Mouse (Mus musculus): ENCODE data around the gene Sh2d7.

The Sh2d7 gene

DNA sequence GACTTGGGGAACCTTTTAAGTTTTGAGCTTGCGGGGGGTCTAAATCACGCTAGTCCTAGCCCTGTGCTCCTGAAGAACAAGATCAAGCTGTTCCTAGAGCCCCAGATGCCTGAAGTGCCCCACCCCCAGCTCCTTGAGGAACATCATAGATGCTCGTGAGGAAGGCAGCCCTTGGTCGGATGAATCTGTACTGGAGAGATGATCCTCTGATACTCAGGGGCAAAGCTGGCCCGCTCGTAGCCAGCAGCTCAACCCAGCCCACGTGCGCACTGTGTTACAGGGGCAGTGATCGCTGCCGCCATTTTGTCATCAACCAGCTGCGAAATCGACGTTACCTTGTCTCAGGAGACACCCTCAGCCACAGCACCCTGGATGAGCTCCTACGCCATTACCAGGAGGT is at the start of gene Sh2d7:
Gene Sh2d7, plus strand, starts transcription at position 301 of the 400 bp plus-strand sequence.
- no peak for DNase-seq (ENCODE audit: low spot score)

DNA sequence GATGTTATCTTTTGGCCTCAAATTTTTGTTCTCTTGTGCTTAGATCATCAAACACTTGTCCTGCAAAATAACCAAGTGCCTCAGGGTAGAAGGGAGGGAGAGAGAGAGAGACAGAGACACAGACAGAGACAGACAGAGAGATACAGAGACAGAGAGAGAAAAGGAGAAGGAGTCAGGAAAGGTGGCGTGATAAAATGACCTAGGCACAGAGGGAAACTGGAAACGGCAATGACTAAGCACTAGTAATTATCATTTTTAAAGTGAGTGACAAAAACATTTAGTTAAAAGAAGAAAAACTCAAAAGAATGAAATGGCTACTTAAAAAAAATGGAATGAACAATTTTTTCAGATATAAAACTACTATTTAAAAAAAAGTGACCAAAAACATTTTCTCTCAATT is 49.2 kb upstream of the Sh2d7 start:
- no peak for DNase-seq (ENCODE audit: low spot score)

DNA sequence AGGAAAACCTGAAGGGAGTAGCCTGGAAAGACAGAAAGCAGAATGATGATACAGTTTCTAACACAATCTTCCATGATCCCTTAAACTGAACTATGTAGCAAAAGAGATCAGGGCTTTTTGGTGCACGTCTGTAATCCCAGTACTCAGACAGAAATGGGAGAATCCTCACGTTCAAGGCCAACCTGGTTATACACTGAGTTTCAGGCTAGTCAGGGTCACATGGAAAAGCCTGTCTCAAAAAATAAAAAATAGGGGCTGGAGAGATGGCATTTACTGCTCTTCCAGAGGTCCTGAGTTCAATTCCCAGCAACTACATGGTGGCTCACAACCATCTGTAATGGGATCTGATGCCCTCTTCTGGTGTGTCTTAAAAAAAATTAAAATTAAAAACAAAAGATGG is 48.4 kb upstream of the Sh2d7 start:
- no peak for DNase-seq (ENCODE audit: low spot score)

DNA sequence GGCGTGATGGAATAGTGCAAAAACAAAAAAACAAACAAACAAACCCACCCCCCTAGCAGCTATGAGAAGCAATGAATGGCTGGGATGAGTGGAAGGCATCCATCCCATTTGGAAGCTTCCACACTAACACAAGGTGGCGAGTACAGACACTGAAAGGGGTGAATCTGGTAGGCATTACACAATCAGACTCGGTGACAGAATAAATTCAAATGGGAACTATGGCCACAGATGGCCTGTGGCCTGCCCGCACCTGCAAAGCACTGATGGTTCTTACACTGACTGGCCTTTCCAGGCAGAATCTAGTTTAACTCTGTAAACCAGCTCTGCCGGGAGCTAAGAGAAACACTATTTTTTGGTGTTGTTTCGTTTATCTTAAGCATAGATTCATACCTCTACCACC is 39.5 kb upstream of the Sh2d7 start:
- DNase-seq (ENCODE audit: low spot score), result no peak

DNA sequence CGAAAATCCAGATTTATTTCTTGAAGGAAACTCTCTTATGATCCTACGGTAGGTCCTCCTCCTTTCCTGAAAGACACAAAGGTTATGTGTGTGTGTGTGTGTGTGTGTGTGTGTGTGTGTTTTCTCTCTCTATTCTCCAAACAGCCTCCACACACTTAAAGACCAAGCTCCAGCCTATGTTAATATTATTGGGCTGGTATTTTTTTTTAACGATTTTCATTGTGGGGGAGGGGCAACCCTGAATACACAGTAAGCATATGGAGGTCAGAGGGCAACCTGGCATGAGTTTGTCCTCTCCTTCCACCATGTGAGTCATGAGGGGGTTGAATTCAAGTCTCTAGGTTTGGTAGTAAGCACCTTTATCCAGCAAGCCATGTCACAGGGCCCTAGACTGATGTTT is 39.0 kb upstream of the Sh2d7 start:
- no peak for DNase-seq (ENCODE audit: low spot score)

DNA sequence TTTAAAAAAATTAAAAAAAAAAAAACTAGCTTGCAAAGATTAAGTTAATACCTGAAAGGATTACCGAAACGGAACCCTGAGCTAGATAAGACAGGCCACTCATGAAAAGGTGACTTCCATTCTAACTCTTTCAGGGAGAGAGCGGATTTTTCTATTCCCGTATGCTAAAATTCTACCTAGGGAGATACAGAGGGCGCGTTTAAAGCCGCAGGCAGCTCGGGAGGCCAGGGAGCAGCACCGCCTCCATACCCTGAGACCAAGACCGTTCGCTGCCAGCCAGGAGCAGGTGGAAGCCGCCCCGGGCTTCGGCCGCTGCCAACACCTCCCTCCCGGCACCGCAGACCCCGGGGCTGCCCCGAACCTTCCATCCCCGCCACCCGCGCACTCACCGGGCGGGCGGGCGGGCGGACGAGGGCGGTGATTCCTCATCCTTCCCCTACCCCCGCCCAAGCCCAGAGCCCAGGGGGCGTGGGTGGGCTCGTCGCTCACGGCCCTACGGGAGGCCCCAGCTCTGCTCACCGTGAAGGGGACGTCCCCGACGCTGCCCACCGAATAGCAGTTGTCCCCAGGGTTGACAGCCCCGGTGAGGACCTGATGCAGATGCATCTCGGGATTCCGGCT is 37.8 kb upstream of the Sh2d7 start:
- DNase-seq (ENCODE audit: low spot score), result peak; percentile 50

DNA sequence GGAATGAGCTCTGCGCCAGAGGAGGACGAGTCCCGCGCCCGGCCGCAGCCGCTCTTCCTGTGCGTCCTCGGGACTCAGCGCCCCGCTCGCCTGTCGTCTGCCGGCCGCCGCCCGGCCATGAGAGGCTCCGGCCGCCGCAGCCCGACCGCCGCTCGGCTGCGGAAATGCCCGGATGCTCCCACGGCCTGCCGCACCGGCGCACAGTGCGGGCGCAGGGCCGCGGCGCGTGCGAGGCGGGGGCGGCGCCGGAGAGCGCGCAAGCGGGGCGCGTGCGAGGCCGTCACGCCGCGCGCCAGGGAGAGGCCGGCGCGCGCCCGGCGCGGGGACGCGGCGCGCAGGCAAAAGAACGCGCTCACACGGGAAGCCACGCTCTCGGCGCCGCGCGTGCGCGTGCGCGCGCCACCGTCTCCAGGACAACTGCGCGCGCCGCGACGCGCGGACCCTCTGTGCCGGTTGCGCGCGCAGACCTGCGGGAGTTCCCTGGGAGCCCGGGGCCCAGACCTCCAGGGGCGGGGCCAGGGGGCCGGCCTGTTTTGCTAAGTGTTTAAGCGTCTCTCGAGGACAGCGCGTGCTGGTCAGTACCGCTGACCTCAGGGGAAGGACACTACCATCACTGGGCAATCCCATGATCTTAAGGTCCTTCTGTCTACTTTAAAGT is 37.2 kb upstream of the Sh2d7 start, which contains the start of gene Dmxl2:
Gene Dmxl2, minus strand, starts transcription at position 174 of the 658 bp plus-strand sequence.
- peak; percentile 89 for DNase-seq (ENCODE audit: low spot score)

DNA sequence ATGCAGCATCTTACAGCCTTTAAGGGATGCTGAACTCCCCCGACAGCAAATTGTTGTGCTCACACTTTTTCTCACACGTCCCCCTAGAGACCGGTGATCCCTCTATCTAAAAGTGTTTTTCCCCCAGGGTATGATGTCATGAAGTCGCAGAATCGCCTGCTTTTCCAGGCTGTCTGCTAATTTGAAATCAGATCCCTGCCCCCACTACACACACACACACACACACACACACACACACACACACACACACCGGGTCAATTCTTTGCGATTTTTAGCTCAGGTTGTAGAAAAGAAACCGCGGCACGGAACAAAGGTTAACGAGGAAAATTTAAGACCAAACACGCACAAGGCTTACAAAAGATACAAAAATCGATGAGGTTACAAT is 36.7 kb upstream of the Sh2d7 start:
- DNase-seq (ENCODE audit: low spot score), result no peak

DNA sequence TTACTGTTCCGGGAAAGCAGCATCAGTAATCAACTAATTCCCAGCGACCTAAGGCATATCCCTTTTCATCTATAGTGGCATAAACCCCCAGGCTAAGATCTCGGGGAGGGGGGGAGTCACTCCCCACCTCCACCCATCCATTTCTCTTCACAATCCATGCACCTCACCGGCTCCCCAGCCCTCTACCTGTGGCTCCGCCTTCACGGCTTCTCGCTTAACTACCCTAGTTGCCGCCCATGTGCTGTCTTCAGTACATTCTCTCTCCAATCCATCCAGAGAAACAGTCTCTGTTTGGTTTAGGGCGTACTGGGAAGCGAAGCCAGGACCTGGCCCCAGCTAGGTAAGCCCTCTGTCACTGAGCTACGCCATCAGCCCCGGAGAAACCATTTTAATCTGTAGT is 35.9 kb upstream of the Sh2d7 start:
- no peak for DNase-seq (ENCODE audit: low spot score)

DNA sequence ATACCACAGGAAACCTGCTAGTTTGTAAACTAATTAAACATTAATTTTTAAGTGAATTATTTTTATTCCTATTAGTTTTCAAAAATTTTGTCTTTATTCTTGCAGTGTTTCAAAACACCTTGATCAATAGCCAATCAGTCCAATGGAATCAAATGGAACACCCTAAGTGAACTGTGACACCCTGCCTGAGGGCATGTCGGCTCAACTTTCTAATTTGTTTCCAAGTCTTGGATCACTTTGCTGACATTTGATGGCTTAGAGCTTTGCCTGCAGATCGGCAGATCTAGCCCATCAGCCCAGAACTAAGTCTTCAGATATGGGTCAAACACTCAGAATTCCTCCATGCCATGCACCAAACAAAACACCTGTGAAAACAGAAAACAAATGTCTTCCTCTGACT is 22.8 kb upstream of the Sh2d7 start:
- no peak for DNase-seq (ENCODE audit: low spot score)

DNA sequence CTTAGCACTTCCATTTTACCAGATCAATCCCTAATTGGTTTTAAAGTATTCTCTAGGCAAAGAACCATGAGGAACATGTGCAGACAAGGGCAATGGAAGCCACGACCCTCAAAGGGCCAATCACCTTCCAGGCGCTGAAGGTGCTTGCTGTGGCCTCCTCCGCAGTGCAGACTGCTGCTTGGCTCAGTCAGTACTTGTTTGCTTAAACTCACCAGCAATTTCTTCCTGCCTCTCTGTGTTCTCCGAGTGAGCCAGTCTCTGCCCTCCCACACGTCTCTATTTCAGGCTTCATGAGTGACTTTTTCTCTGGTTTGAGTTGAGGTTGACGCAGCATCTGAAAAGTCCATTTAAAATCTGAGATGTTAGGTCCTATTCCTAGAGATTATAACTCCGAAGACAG is 19.9 kb upstream of the Sh2d7 start:
- no peak for DNase-seq (ENCODE audit: low spot score)

DNA sequence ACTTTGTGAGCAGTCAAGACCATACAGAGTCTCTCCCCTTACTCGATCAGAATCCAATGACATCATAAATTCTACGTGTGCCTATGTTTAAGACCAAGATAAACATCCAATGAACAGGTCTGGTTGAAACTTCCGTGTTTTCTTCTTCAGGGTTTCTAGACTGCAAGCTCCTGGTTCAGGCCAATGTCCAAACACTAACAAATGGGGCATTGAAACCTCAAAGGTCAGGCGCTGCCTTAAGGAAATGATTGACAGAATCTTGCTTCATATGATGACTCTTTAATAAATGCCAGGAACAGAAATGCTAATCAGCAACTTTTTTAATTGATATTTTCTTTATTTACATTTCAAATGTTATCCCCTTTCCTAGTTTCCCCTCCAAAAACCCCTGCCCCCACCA is 18.5 kb upstream of the Sh2d7 start:
- DNase-seq (ENCODE audit: low spot score), result no peak

DNA sequence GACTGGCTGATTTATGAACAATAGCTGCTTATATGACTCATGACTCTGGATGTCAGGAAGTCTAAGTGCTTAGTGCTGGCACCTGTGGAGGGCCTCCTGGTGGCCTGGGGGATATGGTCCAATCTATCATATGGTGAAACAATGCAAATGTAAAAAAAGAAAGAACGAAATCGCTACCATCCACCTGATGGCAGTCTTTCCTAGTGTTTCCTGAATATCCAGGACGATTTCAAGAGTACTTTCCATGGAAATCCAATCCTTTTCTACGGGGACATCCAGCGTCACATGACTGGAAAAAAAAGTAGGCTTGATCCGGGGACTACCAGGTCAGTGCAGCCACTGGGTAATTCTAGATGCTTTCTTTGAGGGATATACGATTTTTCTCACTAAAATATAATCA is 11.1 kb upstream of the Sh2d7 start:
- DNase-seq (ENCODE audit: low spot score), result no peak

DNA sequence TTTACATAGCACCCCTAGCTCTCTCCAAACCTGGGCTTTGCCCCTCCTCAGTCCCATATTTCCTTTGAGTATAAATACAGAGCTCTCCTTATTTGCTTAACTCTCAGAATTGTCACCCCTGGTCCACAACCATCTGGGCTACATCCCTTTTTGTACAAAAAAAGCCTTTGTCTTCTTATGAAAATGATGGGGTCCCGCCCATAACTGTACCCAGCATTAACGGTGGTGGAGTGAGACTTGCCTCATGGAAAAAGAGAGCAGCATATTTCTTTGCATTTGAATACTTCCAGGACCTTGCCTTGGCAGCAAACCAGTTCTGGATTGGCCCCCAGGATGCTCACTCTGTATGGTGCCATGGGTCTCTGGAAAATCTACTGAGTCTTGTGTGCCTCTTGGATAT is 8.8 kb upstream of the Sh2d7 start:
- DNase-seq (ENCODE audit: low spot score), result no peak

DNA sequence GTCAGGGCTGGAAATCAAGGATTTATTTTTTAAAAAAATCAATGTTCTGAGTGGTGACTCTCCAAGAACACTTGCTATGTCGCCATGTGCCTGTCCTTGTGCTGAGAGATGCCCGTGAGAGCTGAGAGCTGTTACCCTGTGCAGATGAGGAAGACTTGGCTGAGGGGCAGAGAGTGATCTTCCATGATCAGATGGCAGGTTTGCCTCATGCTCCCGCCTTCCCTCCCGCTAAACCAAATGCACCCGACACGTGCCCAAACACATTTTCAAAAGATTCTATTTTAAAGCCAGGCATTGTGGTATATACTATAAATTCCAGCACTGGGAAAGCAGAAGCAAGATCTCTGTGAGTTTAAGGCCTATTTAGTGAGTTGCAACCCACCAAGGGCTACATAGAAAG is 7.9 kb upstream of the Sh2d7 start:
- DNase-seq (ENCODE audit: low spot score), result no peak

DNA sequence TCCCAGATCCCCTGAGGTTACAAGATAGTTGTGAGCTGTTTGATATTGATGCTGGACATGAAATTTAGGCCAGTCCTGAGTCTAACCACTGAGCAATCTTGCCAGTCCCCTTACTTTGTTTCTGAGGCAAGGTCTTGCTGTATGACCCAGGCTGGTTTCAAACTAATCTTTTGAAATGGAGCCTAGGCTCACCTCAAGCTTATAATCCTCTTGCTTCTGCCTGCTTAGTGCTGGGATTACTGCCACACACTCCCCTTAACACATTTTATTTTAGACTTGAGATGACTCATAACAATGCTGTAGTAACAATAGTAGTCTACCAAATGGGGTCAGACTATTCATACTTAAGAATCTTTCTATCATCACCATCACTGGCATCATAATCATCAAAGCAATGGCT is 7.4 kb upstream of the Sh2d7 start:
- DNase-seq (ENCODE audit: low spot score), result no peak

DNA sequence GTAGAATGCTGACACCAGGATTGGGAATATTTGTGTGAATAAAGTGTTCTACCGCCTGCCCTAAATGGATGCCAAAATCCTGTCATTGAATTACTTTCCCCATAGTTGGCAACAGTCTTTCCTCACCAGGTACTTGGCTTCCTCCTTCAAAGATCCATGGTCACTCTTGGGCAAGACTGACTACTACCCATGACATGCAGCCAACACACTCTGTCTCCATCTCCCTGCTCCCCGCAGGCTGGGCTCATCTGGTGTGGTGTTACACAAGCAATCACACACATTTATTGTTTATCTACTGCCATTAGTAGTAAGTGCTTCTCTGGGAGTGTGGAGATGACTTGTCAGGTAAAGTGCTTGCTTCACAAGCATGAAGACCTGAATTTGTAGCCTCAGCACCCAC is 5.9 kb upstream of the Sh2d7 start:
- no peak for DNase-seq (ENCODE audit: low spot score)

DNA sequence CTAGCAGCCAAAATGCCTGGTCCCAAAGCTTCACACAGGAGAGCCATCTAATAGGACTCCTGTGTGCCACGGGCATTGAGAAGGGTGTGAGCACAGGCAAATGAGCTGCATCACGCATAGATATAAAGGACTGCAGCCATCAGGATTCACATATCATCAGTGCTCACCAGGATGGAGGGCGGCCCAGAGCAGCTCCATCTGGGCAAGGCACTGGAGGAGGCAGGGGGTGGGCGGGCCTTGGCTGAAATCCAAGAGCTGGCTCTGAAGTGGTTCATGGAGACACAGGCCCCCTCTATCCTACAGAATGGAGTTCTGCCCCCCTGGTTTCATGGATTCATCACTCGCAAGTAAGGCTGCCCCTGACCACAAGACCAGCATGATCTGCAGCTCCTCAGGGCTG is 4.8 kb upstream of the Sh2d7 start:
- peak; percentile 33 for DNase-seq (ENCODE audit: low spot score)

DNA sequence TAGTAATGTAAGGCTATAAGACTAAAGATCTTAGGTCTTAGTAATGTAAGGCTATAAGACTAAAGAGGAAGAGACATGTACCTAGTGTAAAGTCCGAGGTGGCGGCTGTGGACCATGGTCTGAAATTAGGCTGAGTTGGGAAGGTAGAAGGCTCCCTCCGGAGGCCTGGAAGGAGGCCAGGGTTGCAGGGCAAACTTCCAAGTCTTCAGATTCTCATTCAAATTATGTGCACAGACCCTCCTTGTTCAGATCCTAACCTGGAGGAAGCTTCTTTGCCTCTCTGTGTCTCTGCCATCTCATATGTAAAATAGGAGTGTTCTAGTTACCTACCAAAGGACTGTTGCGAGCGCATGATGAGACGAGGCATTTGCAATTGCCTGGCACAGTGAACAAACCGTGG is 2.5 kb upstream of the Sh2d7 start:
- no peak for DNase-seq (ENCODE audit: low spot score)

DNA sequence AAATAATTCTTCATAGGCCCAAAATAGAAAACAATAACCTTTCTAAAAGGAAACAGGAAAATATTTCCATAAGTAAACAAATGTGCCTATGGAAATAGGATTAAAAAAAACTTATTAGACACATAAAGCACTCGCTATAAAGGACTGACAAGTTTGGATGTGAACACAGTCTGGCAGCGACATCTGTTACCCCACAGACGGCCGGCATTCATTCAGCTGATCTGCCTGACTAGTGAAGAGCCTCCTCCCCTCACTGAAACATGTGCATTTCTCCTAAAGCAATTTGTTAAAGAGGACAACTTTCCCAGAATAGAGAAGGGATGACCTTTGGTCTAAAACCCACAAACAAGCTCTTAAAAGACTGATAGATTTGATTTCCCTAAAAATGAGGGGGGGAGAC is 1.8 kb upstream of the Sh2d7 start:
- DNase-seq (ENCODE audit: low spot score), result no peak

DNA sequence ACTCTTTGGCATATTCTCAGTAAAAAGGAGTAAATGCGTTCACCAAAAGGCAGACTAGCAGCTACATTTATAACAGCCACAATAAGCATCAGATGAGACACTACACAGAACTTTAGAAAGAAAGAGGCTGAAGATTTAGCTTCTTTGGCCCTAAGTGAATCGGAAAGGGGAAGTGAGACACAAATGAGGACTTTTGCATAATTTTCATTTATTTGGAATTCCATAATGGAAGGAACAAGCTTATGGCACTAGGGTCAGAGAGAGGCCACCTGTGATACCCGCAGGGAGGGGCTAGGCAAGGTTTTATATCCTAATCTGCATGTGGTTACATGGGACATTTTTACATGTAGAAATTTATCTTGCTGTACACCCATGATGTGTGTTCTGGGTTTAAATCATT is 1.3 kb upstream of the Sh2d7 start:
- DNase-seq (ENCODE audit: low spot score), result no peak

DNA sequence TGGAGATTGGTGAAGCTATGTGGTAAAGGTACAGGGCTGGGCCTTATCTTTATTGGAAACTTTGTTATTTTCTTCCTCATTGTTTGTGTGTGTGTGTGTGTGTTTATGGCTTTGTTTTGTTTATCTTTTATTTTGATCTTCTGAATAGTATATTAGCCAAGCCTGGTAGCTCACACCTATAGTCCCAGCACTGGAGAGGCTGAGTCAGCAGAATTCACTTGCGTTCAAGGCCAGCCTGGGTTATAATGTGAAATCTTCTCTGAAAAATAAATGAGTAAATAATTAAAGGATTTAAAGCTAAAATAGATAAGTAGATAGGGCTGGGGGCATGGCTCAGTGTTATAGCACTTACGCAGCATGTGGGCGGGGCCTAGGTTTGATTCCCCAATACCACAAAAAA is 540 bp upstream of the Sh2d7 start:
- DNase-seq (ENCODE audit: low spot score), result no peak

DNA sequence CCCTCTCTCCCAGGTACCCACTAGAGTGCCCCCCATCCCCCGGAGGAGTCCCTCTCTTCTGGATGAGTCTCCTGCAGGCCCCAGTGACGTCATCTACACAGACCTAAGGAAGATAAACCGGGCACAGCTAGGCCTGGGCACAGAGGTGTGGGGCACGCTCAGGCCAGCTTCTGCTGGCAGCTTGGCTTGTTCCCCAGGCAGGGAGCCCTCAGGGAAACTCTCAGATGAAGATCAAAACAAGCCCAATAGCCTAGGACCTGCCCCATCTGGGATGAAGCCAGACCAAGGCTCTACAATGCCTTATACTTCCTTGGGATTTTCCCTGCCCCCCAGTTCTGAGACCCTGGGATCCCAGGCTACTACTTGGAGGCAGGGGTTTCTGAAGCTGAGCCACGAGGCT is 2.0 kb downstream of the Sh2d7 start:
- no peak for DNase-seq (ENCODE audit: low spot score)

DNA sequence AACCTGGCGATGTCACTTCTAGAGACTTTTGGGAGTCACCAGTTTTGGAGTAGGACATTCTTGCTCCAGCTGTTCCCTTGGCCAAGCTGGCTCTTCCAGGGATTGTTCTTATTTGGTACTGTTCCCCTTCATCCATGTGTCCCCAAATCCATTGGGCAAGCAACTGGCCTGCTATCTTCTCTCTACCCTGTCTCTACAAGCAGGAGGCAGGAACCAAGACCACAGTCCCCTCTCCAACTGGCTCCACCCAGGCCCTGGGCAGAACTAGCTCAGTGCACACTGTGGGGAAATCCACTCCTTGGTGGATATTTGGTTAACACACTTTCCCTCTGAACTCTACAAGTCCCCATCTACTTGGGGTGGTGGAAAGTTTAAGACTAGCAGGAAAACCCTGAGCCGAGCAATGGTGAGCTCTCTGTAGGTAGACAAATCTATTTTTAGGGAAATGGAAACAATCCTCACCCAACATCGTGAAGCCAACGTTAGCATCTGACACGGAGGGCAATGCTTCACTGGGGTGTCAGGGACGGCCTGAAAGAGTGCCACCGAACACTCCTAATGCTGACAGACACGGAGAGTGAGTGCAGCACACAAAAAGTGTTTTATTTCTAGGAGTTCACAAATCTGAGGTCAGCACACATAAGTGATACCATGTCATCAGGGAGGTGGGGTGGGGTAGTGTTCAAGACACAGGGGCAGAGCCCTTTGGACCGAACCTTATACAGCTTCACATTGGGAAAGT is 5.6 kb downstream of the Sh2d7 start:
- no peak for DNase-seq (ENCODE audit: low spot score)

Data from ovary, postnatal 36 days (tissue).